ENCODE assay signal across 24 mouse cellular contexts in genomic region chr16:95405496-95405895, GRCm38 (mm10).
DNase-seq lines count a peak whose midpoint lies in the region; ATAC-seq and TF ChIP-seq lines count a peak whose summit lies in the region.
"Had no signal": no experiment of that assay in that cellular context is flagged by ENCODE, and none has a peak within 500 bp of the region (broad histone marks: within the 10 kb centered on the region; RNA-seq: fewer than 3 reads in every experiment).

No protein-coding gene starts in this region.

- TF ChIP-seq CTCF in liver, postnatal 0 days (IDR thresholded peaks at IDR 0.05; ENCODE audit: low read depth), result no peak

- intact Hi-C loops in gastrocnemius, postnatal 36 days (cut with DNase I), result no loop called here
- intact Hi-C loops in gastrocnemius, postnatal 14 days (cut with DNase I; ENCODE audit: low total_unique reads), result no loop called here

- H3K9ac ChIP-seq in liver, postnatal 0 days (replicated peaks), result no peak overlapping the region
- H3K9ac ChIP-seq in liver, embryonic 12.5 days, result no peak overlapping the region
- H3K9ac ChIP-seq in forebrain, embryonic 11.5 days (ENCODE audit: low read length), result no peak overlapping the region
- H3K9ac ChIP-seq: embryonic facial prominence, embryonic 13.5 days; forebrain, embryonic 15.5 days; heart, embryonic 12.5 days; hindbrain, embryonic 13.5 days; midbrain, embryonic 12.5 days had no signal

- TF ChIP-seq EP300 in liver, postnatal 0 days (IDR thresholded peaks at IDR 0.05; ENCODE audit: low read depth), result no peak

- TF ChIP-seq POLR2A in myocyte (IDR thresholded peaks at IDR 0.05; ENCODE audit: insufficient read length, low read depth), result no peak

- peak; percentile 15 for DNase-seq in gastrocnemius, adult 18-20 months (ENCODE audit: low spot score)
- no peak for DNase-seq in gastrocnemius, postnatal 36 days
- DNase-seq in liver, postnatal 0 days, result peak; percentile 43
- peak; percentile 37 for DNase-seq in gastrocnemius, postnatal 14 days
- DNase-seq in frontal cortex, postnatal 36 days (ENCODE audit: low spot score in 2 of 2), result no peak
- no peak for DNase-seq in forebrain, embryonic 11.5 days (ENCODE audit: low spot score)
- DNase-seq: adrenal gland, postnatal 25 days; cerebellum, adult 11 months; cerebellum, postnatal 14 days; heart, postnatal 14 days; kidney, adult 18-20 months; liver had no signal

- no peaks in the 10 kb centered on the region for H3K27me3 ChIP-seq in liver, postnatal 0 days (ENCODE audit: insufficient read depth, low read length)
- H3K27me3 ChIP-seq in liver, embryonic 12.5 days (replicated peaks), result no peaks in the 10 kb centered on the region
- H3K27me3 ChIP-seq in myocyte (ENCODE audit: control insufficient read depth, insufficient read depth, insufficient read length), result peaks cover 50% of the 10 kb centered on the region
- H3K27me3 ChIP-seq in forebrain, embryonic 11.5 days (ENCODE audit: control insufficient read depth, insufficient read depth, low read length), result no peaks in the 10 kb centered on the region
- H3K27me3 ChIP-seq: embryonic facial prominence, embryonic 13.5 days; forebrain, embryonic 15.5 days; heart, embryonic 12.5 days; hindbrain, embryonic 13.5 days; midbrain, embryonic 12.5 days had no signal

- ATAC-seq in liver, postnatal 0 days, result peak; percentile 60; the same call in 1 of the 2 replicates
- ATAC-seq in liver, embryonic 12.5 days, result no peak
- no peak for ATAC-seq in forebrain, embryonic 11.5 days (replicated peaks; ENCODE audit: low FRiP score)
- ATAC-seq: forebrain, embryonic 15.5 days; lung, postnatal 0 days had no signal

- no peaks in the 10 kb centered on the region for H3K36me3 ChIP-seq in liver, postnatal 0 days (replicated peaks; ENCODE audit: insufficient read depth, low read length)
- H3K36me3 ChIP-seq in liver, embryonic 12.5 days, result no peaks in the 10 kb centered on the region
- H3K36me3 ChIP-seq in myocyte (ENCODE audit: control insufficient read depth, insufficient read depth), result no peaks in the 10 kb centered on the region
- H3K36me3 ChIP-seq in forebrain, embryonic 11.5 days (ENCODE audit: control insufficient read depth, insufficient read depth, low read length), result no peaks in the 10 kb centered on the region
- H3K36me3 ChIP-seq: embryonic facial prominence, embryonic 13.5 days; forebrain, embryonic 15.5 days; heart, embryonic 12.5 days; hindbrain, embryonic 13.5 days; limb, embryonic 10.5 days; midbrain, embryonic 12.5 days had no signal

- no peaks in the 10 kb centered on the region; the same call in none of the 2 replicates for H3K4me1 ChIP-seq in liver, postnatal 0 days (ENCODE audit: insufficient read depth)
- no peaks in the 10 kb centered on the region for H3K4me1 ChIP-seq in liver, embryonic 12.5 days
- H3K4me1 ChIP-seq in forebrain, embryonic 11.5 days (replicated peaks; ENCODE audit: control insufficient read depth, insufficient read depth, low read length), result no peaks in the 10 kb centered on the region
- H3K4me1 ChIP-seq: forebrain, embryonic 15.5 days; hindbrain, embryonic 13.5 days; midbrain, embryonic 12.5 days had no signal

- H3K27ac ChIP-seq in liver, postnatal 0 days (ENCODE audit: low read depth), result no peak overlapping the region; the same call in 1 of the 2 replicates
- no peak overlapping the region for H3K27ac ChIP-seq in liver, embryonic 12.5 days
- H3K27ac ChIP-seq in forebrain, embryonic 11.5 days (ENCODE audit: low read depth, low read length), result no peak overlapping the region
- H3K27ac ChIP-seq: embryonic facial prominence, embryonic 13.5 days; forebrain, embryonic 15.5 days; hindbrain, embryonic 13.5 days; kidney, postnatal 0 days; left cerebral cortex, adult 2 months; limb, embryonic 10.5 days; midbrain, embryonic 12.5 days; stomach, postnatal 0 days had no signal

- whole genome bisulfite sequencing in liver, postnatal 0 days (ENCODE audit: insufficient replicate concordance), result 68% methylated on average over 3 of the region's 3 CpGs
- WGBS in liver, embryonic 12.5 days (ENCODE audit: insufficient replicate concordance), result 65% methylated on average over 3 of the region's 3 CpGs
- 87% methylated on average over 3 of the region's 3 CpGs for WGBS in forebrain, embryonic 11.5 days

- H3ac ChIP-seq in myocyte (ENCODE audit: control insufficient read depth, insufficient read length), result no peak overlapping the region

- no peaks in the 10 kb centered on the region for H3K9me3 ChIP-seq in liver, postnatal 0 days (ENCODE audit: low read length)
- H3K9me3 ChIP-seq in liver, embryonic 12.5 days (replicated peaks), result no peaks in the 10 kb centered on the region
- no peaks in the 10 kb centered on the region for H3K9me3 ChIP-seq in forebrain, embryonic 11.5 days (ENCODE audit: control insufficient read depth, low read length)
- H3K9me3 ChIP-seq: embryonic facial prominence, embryonic 13.5 days; forebrain, embryonic 15.5 days; heart, embryonic 12.5 days; hindbrain, embryonic 13.5 days; limb, embryonic 10.5 days; midbrain, embryonic 12.5 days had no signal

- H3K79me2 ChIP-seq in myocyte (ENCODE audit: control insufficient read depth, insufficient read depth), result no peaks in the 10 kb centered on the region

- H3K4me3 ChIP-seq in liver, postnatal 0 days (ENCODE audit: low read depth, low read length), result no peak overlapping the region
- H3K4me3 ChIP-seq in liver, embryonic 12.5 days, result no peak overlapping the region
- H3K4me3 ChIP-seq in myocyte, result no peak overlapping the region
- H3K4me3 ChIP-seq in forebrain, embryonic 11.5 days (ENCODE audit: low read depth, low read length), result no peak overlapping the region
- H3K4me3 ChIP-seq: embryonic facial prominence, embryonic 13.5 days; forebrain, embryonic 15.5 days; heart, embryonic 12.5 days; hindbrain, embryonic 13.5 days; left cerebral cortex, adult 2 months; limb, embryonic 10.5 days; midbrain, embryonic 12.5 days had no signal

- no peak overlapping the region for H3K4me2 ChIP-seq in liver, postnatal 0 days (ENCODE audit: low read depth, low read length)
- H3K4me2 ChIP-seq in liver, embryonic 12.5 days, result no peak overlapping the region
- no peak overlapping the region for H3K4me2 ChIP-seq in myocyte (ENCODE audit: low read depth)
- no peak overlapping the region for H3K4me2 ChIP-seq in forebrain, embryonic 11.5 days (ENCODE audit: low read depth, low read length, severe bottlenecking)
- H3K4me2 ChIP-seq: embryonic facial prominence, embryonic 13.5 days; forebrain, embryonic 15.5 days; heart, embryonic 12.5 days; hindbrain, embryonic 13.5 days; midbrain, embryonic 12.5 days had no signal

TF ChIP-seq in myocyte, 11 proteins besides CTCF, POLR2A, EP300 and RAD21:
- TF ChIP-seq USF1 (IDR thresholded peaks at IDR 0.05; ENCODE audit: low read depth) (no peak), MYOG (IDR thresholded peaks at IDR 0.05; ENCODE audit: control insufficient read depth in 1 of 3, insufficient read depth in 1 of 3, insufficient read length in 2 of 3, low read depth in 2 of 3) (peak; percentile 56 to 92 (median 92)), MYOD1 (IDR thresholded peaks at IDR 0.05; ENCODE audit: control insufficient read depth in 1 of 3, insufficient read length in 2 of 3, low read depth in 2 of 3) (peak in 2 of 3 experiments; percentile 68 to 94), TCF12 (IDR thresholded peaks at IDR 0.05; ENCODE audit: insufficient read depth, poor library complexity, severe bottlenecking) (peak; percentile 21)

Comparison
In these comparisons a context has a peak if more than half of its experiments do, and no peak if none do; other contexts are left out.
1. DNase-seq: peak in gastrocnemius, adult 18-20 months (single experiment), liver, postnatal 0 days (single experiment) and gastrocnemius, postnatal 14 days (single experiment); none in gastrocnemius, postnatal 36 days (0 of 2), frontal cortex, postnatal 36 days (0 of 2) and forebrain, embryonic 11.5 days (single experiment).